Mouse (Mus musculus) stomach, embryonic 14.5 days (tissue): ENCODE results near the gene Dram1. TPM values are rescaled to one million over a fixed set of nuclear protein-coding genes. Genes with fewer than 3 reads are reported as not detected.

Experiments
- ATAC-seq: fragments of 200-750 bp; cut with Nextera tagmentation; 2 replicates; pipeline ENCODE4 v1.8.0; 2017; ENCODE audit warnings: low read depth, moderate TSS enrichment; ENCODE audit not compliant: insufficient number of reproducible peaks, insufficient read depth, low FRiP score
- H3K27ac ChIP-seq: fragments of 300-500 bp; sonication (generic); 2 replicates; pipeline ENCODE4 v1.5.1; 2014; ENCODE audit warnings: mild to moderate bottlenecking, low read length, moderate library complexity, mixed read lengths
- H3K27me3 ChIP-seq: fragments of 300-500 bp; sonication (generic); 2 replicates; pipeline ENCODE4 v1.6.1; 2014; ENCODE audit warnings: low read length, control low read depth, mixed read lengths; ENCODE audit not compliant: control insufficient read depth, insufficient read depth
- H3K36me3 ChIP-seq: fragments of 300-500 bp; sonication (generic); 2 replicates; pipeline ENCODE4 v1.6.1; 2014; ENCODE audit warnings: mild to moderate bottlenecking, control low read depth, low read length, moderate library complexity, mixed read lengths; ENCODE audit not compliant: control insufficient read depth, insufficient read depth
- H3K4me1 ChIP-seq: fragments of 300-500 bp; sonication (generic); 2 replicates; pipeline ENCODE4 v1.6.1; 2014; ENCODE audit warnings: low read length, control low read depth, mixed read lengths; ENCODE audit not compliant: control insufficient read depth, insufficient read depth
- H3K4me2 ChIP-seq: fragments of 300-500 bp; sonication (generic); replicated peaks from 2 replicates; pipeline ENCODE4 v1.6.1; 2014; ENCODE audit warnings: low read depth, low read length, control low read depth
- H3K4me3 ChIP-seq: fragments of 300-500 bp; sonication (generic); 2 replicates; pipeline ENCODE4 v1.5.1; 2014; ENCODE audit warnings: low read depth, low read length, control low read depth
- H3K9ac ChIP-seq: fragments of 300-500 bp; sonication (generic); replicated peaks from 2 replicates; pipeline ENCODE4 v1.6.1; 2014; ENCODE audit warnings: low read depth, mild to moderate bottlenecking, control low read depth, low read length, moderate library complexity, mixed read lengths
- H3K9me3 ChIP-seq: fragments of 300-500 bp; sonication (generic); 2 replicates; pipeline ENCODE4 v1.6.1; 2016; ENCODE audit warnings: low read depth, low read length, control low read depth; ENCODE audit not compliant: control insufficient read depth
- WGBS: fragments of 180-500 bp; shearing (Covaris S2); extraction: QIAGEN DNeasy Blood & Tissue Kit; methylation state at CpG from one replicate; pipeline ENCODE4 v1.1.7; 2014; 5-methylcytosine and 5-hydroxymethylcytosine counted together
- polyA plus RNA-seq: library from polyadenylated mRNA; unstranded; fragments of >200 nt; fragmentation: Nextera tagmentation; extraction: Ambion mirVana; gene quantifications from 2 replicates; pipeline ENCODE4 v1.2.1, GENCODE M21; 2014

The Dram1 gene
- polyA plus RNA-seq, 1 experiment from 2014 or later: 2.7 TPM

GRCm38 (mm10) chr10:88352549-88352948 lies 26.3 kb downstream of the Dram1 start:
- H3K9ac ChIP-seq: no peak overlapping the region
- ATAC-seq: no peak
- no peaks in the 10 kb centered on the region for H3K27me3 ChIP-seq
- H3K4me2 ChIP-seq: no peak overlapping the region
- H3K4me3 ChIP-seq: no peak overlapping the region
- no peaks in the 10 kb centered on the region for H3K9me3 ChIP-seq
- 72% methylated on average over 2 of the region's 2 CpGs for WGBS
- no peaks in the 10 kb centered on the region for H3K36me3 ChIP-seq
- H3K4me1 ChIP-seq: no peaks in the 10 kb centered on the region
- H3K27ac ChIP-seq: no peak overlapping the region

GRCm38 (mm10) chr10:88351411-88352103 lies 27.3 kb downstream of the Dram1 start:
- no peak for ATAC-seq
- Histone ChIP-seq H3K27ac (no peak overlapping the region), H3K27me3 (no peaks in the 10 kb centered on the region), H3K36me3 (no peaks in the 10 kb centered on the region), H3K4me3 (no peak overlapping the region), H3K4me1 (no peaks in the 10 kb centered on the region), H3K9me3 (no peaks in the 10 kb centered on the region), H3K4me2 (no peak overlapping the region), H3K9ac (no peak overlapping the region)
- 63% methylated on average over 5 of the region's 5 CpGs for WGBS

GRCm38 (mm10) chr10:88350687-88351086 lies 28.2 kb downstream of the Dram1 start:
- Histone ChIP-seq H3K9me3 (no peaks in the 10 kb centered on the region), H3K27me3 (no peaks in the 10 kb centered on the region), H3K4me1 (no peaks in the 10 kb centered on the region), H3K4me3 (no peak overlapping the region), H3K9ac (no peak overlapping the region), H3K36me3 (no peaks in the 10 kb centered on the region), H3K27ac (no peak overlapping the region), H3K4me2 (no peak overlapping the region)
- ATAC-seq: no peak
- 69% methylated on average over 2 of the region's 2 CpGs for WGBS

DNA sequence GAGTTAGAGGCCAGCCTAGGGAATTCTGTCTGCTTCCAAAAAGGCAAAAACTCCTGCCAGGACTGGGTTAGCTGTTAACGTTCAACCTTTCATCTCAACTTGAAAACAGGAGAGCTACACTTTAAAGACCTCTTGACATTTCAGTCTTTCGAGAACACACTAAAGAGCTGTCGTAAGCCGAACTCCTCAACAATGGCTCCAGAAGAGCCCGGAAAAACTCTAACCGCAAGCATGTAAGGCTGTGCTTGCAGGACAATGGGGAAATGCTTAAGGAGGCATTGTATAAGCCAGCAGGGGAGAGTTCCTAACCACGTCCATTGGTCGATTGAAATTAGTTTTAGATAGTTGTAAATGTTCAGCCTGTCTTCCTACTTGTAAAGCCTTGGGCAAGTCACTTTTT lies 29.1 kb downstream of the Dram1 start:
- H3K4me3 ChIP-seq: no peak overlapping the region
- H3K27me3 ChIP-seq: no peaks in the 10 kb centered on the region
- H3K9me3 ChIP-seq: no peaks in the 10 kb centered on the region
- no peak overlapping the region for H3K9ac ChIP-seq
- no peaks in the 10 kb centered on the region for H3K4me1 ChIP-seq
- ATAC-seq: no peak
- WGBS: 50% methylated on average over 8 of the region's 8 CpGs
- no peaks in the 10 kb centered on the region for H3K36me3 ChIP-seq
- no peak overlapping the region for H3K27ac ChIP-seq
- H3K4me2 ChIP-seq: no peak overlapping the region

- Histone ChIP-seq H3K27ac (peak overlapping the region; percentile 33; the same call in 1 of the 2 replicates), H3K9ac (no peak overlapping the region), H3K9me3 (no peaks in the 10 kb centered on the region), H3K4me1 (no peaks in the 10 kb centered on the region), H3K36me3 (no peaks in the 10 kb centered on the region), H3K4me3 (no peak overlapping the region), H3K27me3 (no peaks in the 10 kb centered on the region), H3K4me2 (no peak overlapping the region)
- no peak for ATAC-seq
- WGBS: 73% methylated on average over 12 of the region's 12 CpGs
Measured at GRCm38 (mm10) chr10:88346454-88347245, 32.2 kb downstream of the Dram1 start.

GRCm38 (mm10) chr10:88345899-88346401 lies 32.9 kb downstream of the Dram1 start:
- H3K4me2 ChIP-seq: no peak overlapping the region
- H3K4me3 ChIP-seq: no peak overlapping the region
- no peaks in the 10 kb centered on the region for H3K36me3 ChIP-seq
- no peaks in the 10 kb centered on the region for H3K27me3 ChIP-seq
- no peaks in the 10 kb centered on the region for H3K9me3 ChIP-seq
- 59% methylated on average over 11 of the region's 11 CpGs for WGBS
- H3K9ac ChIP-seq: no peak overlapping the region
- peak overlapping the region; percentile 33; the same call in 1 of the 2 replicates for H3K27ac ChIP-seq
- H3K4me1 ChIP-seq: no peaks in the 10 kb centered on the region
- no peak for ATAC-seq

GRCm38 (mm10) chr10:88341368-88341767 lies 37.5 kb downstream of the Dram1 start:
- WGBS: 57% methylated on average over 6 of the region's 6 CpGs
- H3K4me2 ChIP-seq: no peak overlapping the region
- H3K4me1 ChIP-seq: no peaks in the 10 kb centered on the region
- no peak overlapping the region for H3K9ac ChIP-seq
- H3K36me3 ChIP-seq: no peaks in the 10 kb centered on the region
- H3K9me3 ChIP-seq: no peaks in the 10 kb centered on the region
- H3K4me3 ChIP-seq: no peak overlapping the region
- H3K27ac ChIP-seq: no peak overlapping the region
- no peaks in the 10 kb centered on the region for H3K27me3 ChIP-seq
- ATAC-seq: peak; percentile 79

DNA sequence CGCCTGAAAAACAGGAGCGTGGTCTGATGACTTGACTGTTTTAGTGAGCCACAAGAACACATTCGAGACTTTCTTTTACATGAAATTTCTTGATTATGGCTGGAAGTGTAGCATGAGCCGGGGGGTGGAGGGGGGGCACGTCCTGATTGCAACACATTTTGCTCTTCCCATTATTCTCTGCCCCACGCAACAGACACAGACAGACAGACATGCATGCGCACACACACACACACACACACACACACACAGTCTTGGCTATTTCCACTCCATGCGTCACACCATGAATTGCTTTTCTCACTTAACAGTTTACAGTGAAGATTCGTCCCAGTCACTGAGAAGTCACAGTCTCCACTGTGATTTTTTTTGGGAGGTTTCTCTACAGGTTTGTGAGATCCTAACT lies 38.2 kb downstream of the Dram1 start:
- Histone ChIP-seq H3K9me3 (no peaks in the 10 kb centered on the region), H3K4me1 (no peaks in the 10 kb centered on the region), H3K4me2 (no peak overlapping the region), H3K27me3 (no peaks in the 10 kb centered on the region), H3K36me3 (no peaks in the 10 kb centered on the region), H3K9ac (no peak overlapping the region), H3K27ac (no peak overlapping the region), H3K4me3 (no peak overlapping the region)
- 89% methylated on average over 9 of the region's 9 CpGs for whole genome bisulfite sequencing
- ATAC-seq: no peak
